Mouse (Mus musculus): ENCODE results near the gene Cbln3.
A peak's percentile ranks its signal among the peaks of the same experiment; 100 is the strongest.

The Cbln3 gene

DNA sequence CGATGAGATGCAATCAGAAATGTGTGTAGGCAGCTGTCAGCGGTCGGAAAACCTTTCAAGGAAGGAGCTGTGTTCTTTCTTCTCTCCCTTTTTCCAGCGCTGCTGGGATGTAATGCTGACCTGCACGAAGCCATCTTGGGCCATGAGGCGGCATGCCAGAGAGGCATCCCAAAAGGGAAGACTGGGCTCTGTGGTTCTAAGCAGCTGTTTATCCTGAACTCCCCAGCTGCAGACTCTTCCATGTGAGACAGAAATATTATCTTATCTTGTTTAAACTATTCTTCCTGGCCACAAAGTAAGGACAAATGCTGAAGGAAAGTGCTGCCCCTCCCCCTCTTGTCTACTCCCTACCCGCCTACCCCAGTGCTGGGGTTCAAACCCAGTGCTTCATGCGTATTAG is 3.2 kb downstream of the Cbln3 start:
- DNase-seq (ENCODE audit: low spot score in 2 of 2), result no peak

DNA sequence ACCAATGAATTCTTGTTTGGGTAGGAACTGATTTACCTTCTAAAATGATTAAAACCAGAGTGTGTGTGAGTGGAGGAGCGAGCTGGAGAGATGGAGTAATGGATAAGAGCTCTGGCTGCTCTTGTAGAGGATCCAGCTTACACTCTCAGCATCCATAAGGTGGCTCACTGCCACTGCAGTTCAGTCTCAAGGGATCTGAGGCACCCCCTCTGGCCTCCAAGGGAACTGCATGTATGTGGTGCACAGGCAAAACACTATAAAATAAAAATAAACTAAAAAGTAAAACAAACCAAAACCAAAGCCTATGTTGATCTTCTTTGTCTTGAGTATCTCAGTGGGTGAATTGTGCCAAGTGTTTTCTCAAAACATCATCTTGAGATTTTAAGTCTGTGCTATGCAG is 4.6 kb downstream of the Cbln3 start:
- peak; percentile 85 to 87 for DNase-seq (ENCODE audit: low spot score in 2 of 2)

DNA sequence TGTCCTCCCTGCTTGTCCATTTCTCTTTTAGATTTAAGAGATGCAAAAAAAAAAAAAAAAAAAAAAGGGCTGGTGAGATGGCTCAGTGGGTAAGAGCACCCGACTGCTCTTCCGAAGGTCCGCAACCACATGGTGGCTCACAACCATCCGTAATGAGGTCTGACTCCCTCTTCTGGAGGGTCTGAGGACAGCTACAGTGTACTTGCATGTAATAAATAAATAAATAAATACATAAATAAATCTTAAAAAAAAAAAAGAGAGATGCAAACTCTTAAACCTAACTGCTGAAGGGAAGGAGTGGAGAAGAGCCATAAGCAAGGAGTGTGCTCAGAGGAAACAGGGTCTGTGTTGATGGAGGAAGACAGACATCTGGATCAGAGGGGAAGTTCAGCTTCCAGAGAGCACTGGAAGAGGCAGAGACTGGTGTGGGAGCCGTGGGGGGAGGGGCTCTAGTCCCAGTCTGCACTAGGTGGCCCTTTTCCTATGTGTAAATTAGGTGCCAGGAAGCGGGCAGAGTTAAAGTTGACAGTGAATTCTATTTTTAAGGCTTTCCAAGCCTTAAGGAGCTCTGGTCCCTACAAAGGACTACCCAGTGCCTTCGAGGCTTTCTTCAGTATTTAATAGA is 5.8 kb downstream of the Cbln3 start:
- no peak for DNase-seq (ENCODE audit: low spot score in 2 of 2)

DNA sequence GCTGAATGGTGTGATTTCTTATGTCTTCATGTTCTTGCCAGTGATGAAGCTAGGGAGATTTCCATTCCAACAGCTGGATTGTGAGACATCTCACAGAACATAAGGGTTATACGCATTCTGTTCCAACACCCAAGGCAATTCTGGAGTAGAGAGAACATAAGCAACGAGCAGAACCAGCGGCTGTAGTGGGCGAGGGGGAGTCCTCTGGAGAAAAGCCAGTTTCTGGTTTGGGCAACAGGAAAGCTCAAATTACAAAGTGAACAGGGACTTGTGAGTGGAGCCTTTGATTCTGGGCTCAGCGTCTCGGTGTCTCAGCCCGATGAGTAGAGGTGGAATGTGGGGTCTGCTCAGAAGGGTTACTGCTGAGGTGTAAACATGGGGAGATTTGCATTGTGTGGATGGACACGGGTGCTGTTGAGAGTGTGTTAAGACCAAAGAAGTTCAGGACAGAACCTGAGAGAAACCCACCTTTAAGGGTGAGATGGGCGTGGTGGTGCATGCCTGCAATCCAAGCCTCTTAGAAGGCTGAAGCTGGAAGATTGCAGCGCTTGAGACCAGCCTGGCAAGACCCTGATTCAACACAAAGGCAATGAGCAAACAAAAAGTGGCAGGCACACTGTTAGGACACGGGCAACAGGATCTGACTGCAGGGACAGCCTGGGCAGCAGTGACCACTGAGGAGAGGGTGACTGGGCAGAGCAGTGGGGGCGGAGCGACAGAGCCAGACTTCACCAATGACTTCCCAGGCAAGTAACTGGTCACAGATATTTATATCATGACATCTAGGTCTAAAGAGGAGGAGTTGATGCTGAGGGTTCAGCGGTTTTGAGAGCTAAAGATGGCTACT is 6.5 kb downstream of the Cbln3 start:
- peak in 1 of 2 experiments; percentile 48 for DNase-seq (ENCODE audit: low spot score in 2 of 2)

DNA sequence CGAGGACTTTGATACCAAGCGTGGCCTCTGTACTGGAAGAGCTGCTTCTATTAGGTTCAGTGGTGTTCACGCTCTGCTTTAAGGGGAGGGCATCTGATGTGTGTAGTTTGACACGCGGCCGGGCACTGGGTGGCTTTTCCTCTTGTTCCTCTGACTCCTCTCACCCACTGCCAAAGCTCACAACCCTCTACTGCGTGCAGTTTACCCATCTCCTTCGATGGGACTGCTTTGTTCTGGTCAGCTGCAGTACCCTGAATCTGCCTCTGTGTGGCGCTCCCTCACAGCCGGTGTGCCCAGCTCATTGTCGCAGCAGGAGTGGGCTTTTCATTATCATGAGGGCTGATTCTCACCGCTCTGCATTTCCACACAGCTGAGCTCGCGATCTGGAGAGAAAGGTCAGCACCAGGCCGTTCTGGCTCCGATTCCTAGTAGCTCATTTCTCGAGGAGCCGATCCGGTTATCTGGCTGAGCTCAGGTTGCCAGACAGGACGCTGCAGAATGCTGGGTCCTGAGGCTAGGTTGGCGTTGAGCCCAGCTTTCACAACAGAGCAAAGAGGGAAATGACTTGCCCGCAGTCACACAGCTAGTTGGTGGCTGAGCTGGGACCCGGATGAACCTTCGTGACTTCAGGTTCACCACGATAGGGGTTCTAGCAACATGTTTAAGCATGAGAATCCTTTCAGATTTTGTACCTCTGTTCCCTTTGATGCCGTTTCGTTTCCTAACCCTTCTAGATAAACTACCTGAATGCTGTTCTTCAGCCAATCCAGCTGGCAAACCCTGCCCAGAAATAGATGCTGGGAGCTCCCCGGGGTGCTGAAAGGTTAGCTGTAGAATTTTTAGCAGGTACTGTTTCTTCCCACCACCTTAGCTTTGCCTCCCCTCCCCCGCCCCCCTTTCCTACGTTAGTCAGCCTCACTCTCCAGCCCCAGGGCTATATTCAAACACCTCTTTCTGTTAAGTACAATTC is 10.2 kb downstream of the Cbln3 start:
- DNase-seq (ENCODE audit: low spot score in 2 of 2), result peak; percentile 76 to 85

DNA sequence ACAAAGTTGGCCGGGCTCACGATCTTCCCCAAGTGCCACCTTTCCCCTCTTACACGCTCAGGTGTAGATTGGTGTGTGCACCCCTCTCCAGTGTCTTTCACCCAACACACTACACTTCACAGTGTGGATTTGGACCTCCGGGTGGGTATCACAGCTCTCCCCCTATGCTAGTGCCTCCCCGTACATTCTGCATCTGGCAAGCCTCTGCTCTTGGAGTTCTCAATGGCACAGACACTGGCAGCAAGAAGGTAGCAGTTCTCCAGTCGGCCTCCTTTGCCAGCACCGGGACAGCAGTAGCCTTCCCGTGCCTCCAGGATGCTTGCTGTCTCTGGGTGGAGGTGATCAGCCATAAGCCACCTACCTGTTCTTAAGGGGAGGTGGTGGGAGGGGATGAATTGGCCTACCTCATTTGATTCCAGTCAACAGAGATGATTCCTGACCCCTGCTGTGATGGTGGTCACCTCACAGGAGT is 10.9 kb downstream of the Cbln3 start:
- peak in 1 of 2 experiments; percentile 26 for DNase-seq (ENCODE audit: low spot score in 2 of 2)

DNA sequence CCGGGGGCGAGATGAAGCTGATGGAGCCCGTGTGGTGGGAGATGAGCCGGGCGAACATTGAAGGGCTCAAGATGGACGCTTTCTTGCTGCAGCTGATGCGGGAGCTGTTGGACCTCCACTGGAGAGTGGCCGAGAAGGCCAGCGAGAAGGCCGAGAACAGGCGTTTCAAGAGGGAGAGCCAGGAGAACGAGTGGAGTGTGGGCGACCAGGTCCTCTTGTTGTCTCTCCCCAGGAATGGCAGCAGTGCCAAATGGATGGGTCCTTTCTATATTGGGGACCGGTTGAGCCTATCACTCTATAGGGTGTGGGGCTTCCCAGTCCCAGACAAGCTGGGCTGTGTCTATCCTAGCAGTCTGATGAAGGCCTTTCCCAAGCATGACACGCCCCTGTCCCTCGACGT is 11.6 kb downstream of the Cbln3 start:
- no peak for DNase-seq (ENCODE audit: low spot score in 2 of 2)

DNA sequence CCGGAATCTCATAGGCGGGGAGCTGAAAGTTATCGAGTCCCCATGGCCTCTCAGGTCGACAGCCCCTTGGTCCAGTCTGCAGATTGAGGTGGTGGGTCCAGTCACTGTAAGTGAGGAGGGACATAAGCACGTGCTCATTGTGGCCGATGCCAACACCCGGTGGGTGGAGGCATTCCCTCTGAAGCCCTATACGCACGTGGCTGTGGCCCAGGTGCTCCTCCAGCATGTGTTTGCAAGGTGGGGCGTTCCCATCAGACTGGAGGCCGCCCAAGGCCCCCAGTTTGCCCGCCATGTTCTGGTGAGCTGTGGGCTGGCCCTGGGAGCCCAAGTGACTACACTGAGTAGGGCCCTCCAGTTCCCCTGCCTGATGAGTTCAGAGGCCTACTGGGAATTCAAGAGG is 12.2 kb downstream of the Cbln3 start:
- DNase-seq (ENCODE audit: low spot score in 2 of 2), result no peak

DNA sequence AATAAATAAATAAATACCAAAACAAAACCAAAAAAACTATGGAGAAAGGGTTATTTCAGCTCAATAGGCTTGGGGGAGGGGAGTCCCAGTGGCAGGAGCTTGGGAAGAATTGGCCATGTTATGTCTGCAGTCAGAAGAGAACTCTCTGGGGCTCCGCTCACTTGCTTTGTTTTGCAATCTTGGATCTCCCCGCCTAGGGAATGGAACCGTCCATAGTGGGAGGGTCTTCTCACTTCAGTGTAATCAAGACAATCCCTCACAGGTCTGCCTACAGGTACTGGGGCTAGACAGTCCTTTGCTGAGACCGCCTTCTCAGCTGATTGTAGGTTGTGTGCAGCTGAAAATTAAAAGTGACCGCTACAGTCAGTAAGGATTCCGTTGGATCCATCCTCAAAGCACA is 14.7 kb downstream of the Cbln3 start:
- no peak for DNase-seq (ENCODE audit: low spot score in 2 of 2)

DNA sequence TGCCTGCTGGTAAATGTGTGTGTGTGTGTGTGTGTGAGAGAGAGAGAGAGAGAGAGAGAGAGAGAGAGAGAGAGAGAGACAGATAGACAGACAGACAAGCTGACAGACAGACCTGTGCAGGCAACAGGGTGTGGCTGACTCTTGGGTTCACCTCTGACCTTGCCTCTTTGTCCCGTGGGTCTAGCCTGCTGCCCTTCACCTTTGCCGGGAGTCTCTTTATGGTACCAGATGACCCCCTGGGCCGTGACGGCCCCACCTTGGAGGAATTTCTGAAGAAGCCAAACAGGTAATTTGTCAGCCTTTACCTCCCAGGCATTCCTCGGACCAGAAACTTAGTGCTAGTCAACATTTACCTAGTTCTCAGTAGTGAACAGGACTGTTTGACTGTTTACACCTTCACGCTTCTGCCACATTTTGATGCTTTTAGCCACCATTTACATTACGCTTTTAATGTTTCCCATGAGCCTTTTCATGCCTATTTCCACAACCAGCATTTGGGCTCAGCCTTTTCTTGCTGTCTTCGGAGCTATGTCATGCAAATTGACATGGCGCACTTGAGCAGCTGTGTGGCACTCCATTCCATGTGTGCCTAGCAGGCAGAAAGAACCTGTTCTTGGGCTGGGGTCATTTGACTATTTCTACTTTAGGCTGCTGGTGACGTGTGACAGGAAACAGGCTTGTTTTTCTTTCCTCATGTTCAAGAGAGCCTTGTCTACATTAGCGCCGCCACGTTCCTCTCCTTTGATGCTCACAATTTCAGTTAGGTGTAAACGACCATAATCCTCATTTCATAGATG is 15.8 kb downstream of the Cbln3 start:
- DNase-seq (ENCODE audit: low spot score in 2 of 2), result no peak

DNA sequence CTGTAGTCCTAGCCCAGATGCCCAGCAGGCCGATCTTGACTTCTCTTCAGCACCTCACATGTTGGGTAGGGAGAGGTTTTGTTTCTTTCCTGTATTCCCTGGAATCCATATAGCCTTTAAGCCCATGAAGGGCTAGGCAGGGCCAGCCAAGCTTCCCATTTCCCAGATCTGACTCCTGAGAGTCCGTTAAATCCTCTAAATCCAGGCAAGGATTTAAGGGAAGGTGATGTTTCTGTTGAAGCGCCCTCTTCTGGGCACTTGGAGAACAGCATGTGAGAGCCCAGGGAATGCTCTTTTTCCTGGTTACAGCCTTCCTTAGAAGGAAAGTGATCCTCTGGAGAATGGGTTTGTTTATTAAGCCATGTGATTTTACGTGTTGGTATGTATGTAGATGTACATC is 17.2 kb downstream of the Cbln3 start:
- DNase-seq (ENCODE audit: low spot score in 2 of 2), result peak; percentile 32 to 67

DNA sequence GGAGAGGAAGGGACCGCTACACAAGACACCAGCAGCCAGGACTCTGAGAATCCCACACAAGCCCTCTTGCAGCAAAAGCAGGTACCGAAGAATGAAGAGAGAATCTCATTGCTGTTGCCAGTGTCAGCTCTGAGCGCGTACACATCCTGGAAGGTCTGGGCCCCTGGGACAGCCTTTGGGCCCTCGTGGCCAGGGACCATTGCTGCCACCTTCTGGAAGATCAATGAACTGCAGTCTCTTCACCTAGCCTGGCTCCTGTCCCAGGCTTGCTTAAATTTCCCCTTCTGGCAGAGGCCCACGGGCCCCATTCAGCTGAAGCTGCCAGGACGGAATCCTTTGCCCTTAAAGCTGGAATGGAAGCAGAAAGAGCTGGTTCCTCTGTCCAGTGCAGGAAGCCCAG is 20.4 kb downstream of the Cbln3 start:
- DNase-seq (ENCODE audit: low spot score in 2 of 2), result peak; percentile 43 to 68

DNA sequence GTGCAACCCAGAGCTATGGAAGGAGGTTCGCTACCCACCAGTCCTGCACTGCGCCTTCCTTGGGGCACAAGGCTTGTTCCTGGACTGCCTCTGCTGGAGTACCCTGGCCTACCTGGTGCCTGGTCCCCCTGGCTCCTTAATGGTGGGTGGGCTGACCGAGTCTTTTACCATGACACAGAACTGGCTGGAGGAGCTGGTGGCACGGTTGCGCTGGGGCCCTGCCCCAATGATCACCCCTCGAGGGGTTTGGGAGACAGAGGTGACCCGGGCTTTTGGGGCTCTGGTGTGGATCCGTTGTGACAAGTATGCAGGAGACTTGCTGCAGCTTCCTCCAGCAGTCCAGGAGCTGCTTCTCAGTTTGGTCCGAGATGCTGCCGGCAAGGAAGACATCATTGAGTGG is 21.2 kb downstream of the Cbln3 start:
- no peak for DNase-seq (ENCODE audit: low spot score in 2 of 2)

DNA sequence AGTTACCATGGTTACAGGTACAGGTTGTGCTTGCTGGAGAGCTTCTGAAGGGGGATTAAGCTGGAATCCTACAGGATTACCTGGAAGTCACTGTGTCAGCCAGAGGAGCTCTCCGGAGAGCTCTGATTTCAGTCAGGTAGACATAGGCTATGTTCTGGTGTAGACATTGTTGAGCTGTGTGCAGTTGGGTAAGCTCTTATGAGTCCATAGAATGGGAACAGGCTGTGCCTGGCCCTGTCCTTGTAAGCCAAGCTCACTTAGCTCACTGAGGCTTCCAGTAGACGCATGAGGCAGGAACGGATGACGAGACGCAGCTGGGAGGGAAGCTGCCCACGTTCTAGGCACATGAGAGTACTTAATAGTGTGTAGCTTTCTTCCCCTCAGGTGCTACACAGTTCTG is 22.0 kb downstream of the Cbln3 start:
- no peak for DNase-seq (ENCODE audit: low spot score in 2 of 2)

DNA sequence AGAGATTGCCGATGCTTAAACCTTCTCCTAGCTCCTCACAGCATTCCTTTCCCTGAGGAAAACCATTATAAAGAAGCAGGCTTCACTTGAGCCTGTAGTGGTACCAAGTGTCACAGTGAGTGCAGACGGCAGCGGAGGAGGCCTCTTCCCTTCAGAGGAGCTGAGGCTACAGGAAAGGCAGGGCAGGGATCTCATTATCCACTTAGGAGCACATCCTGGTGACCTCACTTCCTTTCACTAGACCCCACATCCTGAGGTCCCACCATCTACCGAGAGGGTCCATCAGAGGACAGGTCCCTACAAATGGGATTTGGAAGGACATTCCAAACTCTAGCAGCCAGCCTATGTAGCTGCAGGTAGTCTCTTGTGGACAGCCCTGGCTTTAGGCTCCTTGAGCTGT is 26.6 kb downstream of the Cbln3 start:
- DNase-seq (ENCODE audit: low spot score in 2 of 2), result no peak

DNA sequence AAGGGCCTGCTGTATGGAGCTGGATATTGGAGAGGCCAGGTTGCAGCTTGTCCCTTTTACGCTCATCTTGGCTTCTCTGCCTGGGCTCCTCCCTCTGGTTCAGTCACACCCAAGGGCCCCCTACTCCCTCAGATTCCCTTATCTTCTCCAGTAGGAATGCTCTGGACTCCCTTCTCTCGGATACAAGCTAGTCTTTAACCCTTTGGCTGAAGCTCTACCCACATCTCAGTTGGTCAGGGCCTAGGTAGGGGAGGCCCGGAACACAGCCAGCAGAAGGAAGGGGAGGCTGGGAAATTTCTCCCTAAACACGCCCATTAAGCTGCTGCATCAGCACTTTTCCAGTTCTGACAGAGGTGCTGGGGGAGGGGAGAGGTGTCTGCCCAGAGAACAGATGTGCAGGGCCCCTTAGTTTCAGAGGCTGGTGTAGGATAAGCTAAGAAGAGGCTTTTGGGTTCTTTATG is 29.1 kb downstream of the Cbln3 start:
- DNase-seq (ENCODE audit: low spot score in 2 of 2), result peak; percentile 41 to 43

DNA sequence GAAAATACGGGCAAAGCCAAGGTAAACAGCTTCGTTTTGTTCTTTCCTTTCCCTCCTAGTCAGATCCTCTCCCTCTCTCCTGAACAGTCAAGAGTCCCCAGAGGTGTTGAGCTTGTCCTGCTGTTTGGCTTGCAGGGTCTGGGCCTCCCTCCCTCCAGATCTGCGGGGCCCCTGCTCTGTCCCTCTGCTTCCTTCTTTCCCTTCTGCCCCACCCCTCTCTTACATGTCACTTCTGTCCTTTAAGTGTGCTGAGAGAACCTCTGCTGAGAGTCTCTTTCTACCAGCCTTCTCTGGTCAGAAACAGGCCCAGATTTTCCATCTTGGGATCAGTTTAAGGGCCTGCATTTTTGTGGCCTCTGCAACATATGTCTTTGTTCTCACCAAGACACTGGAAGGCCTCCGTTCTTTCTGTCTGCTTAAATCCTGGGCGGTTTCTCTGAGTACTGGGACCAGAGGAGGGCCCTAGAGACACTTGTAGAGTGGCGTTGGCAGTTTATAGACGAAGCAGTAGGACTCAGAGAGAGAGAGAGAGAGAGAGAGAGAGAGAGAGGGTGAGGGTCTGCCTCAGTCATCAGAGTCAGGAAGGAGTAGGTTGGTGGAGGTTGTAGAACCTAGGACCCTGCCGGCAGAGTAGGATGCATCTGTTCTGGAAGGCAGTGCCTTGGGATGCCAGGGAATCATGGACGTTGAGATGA is 29.6 kb downstream of the Cbln3 start:
- no peak for DNase-seq (ENCODE audit: low spot score in 2 of 2)

DNA sequence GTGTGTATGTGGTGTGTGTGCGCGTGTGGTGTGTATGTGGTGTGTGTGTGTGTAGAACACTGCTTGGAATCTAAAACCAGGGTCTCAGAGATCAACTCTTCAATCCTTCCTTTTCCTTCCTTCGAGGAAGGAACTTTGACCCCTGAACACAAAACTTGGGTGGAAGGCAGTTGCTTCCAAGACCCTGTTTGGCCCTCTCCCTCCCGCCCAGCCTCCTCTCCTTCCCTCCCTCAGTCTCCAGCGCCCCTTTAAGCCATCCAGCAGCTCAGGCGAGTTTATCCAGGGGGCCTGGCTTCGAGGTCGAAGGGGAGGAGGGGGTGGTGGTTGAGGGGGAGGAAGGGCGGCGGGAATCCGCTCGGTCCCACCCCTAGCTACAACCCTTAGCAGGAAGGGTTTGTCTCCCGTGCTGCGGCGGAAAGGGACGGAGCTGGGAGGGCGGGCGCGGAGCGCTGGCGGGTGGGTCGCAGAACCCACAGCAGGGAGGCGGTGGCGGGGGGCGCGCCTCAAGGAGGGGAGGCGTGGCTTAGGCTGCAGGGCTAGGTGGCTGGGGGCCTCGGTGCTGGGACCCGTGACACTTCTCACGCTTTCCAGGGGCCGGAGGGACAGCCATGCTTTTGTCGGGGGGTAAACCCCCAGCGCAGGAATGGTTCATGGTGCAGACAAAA is 30.4 kb downstream of the Cbln3 start, which contains the start of gene Nynrin:
Gene Nynrin, plus strand, starts transcription at position 390 of the 665 bp plus-strand sequence.
- DNase-seq (ENCODE audit: low spot score in 2 of 2), result peak; percentile 68 to 77

DNA sequence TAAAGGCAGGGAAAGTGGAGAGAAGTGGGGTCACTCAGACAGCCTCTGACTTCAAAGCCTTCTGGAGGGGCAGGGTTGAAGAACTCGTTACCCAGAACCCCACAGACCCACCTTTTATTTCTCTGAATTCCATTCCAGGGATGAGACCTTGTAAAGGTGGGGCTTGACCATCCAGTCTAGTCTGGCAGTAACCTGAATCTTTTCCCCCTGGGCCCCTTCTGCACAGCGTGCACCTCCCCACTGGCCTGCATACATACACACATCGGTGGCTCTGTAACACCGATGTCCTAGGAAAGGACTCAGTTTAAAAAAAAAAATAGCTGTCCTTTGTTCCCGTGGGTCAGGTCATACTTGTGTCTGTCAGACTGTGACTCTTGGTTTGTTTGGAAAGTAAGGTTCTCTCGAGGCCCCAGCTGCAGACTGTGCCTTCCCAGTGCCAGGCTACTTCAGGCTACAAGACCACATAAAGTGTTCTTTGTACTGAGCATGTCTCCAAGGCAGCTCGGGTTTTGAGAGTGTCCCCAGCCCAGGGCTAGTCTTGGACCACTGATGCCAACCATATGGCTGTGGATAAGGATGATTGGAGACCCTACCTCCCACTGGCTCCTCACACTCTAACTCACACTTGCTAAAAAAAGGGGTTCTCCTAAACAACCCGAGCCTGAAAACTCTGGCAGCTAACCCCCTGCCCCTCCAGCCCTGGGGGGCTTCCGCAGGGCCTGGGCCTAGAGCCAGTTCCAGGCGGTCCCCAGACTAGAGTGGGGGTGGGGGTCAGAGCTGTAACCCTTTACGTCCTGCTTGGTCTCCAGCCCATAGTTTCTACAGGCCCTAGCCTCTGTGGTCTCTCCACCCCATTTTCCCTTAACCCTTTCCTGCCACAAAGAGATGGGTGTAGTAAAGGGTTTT is 31.3 kb downstream of the Cbln3 start:
- peak; percentile 66 to 67 for DNase-seq (ENCODE audit: low spot score in 2 of 2)
